Mouse (Mus musculus) central nervous system, embryonic 14 days (tissue): ENCODE data around the gene Lrp11. TPM values are rescaled to one million over a fixed set of nuclear protein-coding genes. Genes with fewer than 3 reads are reported as not detected.

Source experiments
- polyA plus RNA-seq: library from polyadenylated mRNA; depleted of rRNA; stranded (reverse); fragments of >200 nt; gene quantifications from 2 replicates; pipeline ENCODE4 v1.2.3, GENCODE M21; 2012; rRNA removed

The Lrp11 gene
- polyA plus RNA-seq: 38.4 and 44.6 TPM in 2 replicates

GRCm38 (mm10) chr10:7589592-7590233 lies at the start of gene Lrp11:
Gene Lrp11 (plus strand): TSS chr10:7589800.

GRCm38 (mm10) chr10:7667342-7667802 lies 77.8 kb downstream of the Lrp11 start, which contains the start of gene Nup43:
Gene Nup43 (plus strand): TSS chr10:7667503.

Other genes starting within 250 kb of the Lrp11 start
- gene Ulbp1, start 116.2 kb upstream of the Lrp11 start, polyA plus RNA-seq: 1.9 and 2.7 TPM in 2 replicates
- gene Nup43, start 77.7 kb downstream of the Lrp11 start, polyA plus RNA-seq: 30.0 and 35.6 TPM in 2 replicates
- gene Pcmt1, start 91.3 kb downstream of the Lrp11 start, polyA plus RNA-seq: 85.0 and 88.7 TPM in 2 replicates
- gene Lats1, start 91.4 kb downstream of the Lrp11 start, polyA plus RNA-seq: 24.2 and 24.5 TPM in 2 replicates
- 19.8 and 21.0 TPM in 2 replicates for gene Katna1, start 136.2 kb downstream of the Lrp11 start, polyA plus RNA-seq
- gene Ginm1, start 203.0 kb downstream of the Lrp11 start, polyA plus RNA-seq: 30.3 and 35.8 TPM in 2 replicates
- gene Ppil4, start 203.1 kb downstream of the Lrp11 start, polyA plus RNA-seq: 25.7 and 27.4 TPM in 2 replicates
- 0.22 and 0.23 TPM in 2 replicates for gene Zc3h12d, start 242.7 kb downstream of the Lrp11 start, polyA plus RNA-seq